Mouse (Mus musculus): ENCODE measurements around the gene Gda.

Gda gene

DNA sequence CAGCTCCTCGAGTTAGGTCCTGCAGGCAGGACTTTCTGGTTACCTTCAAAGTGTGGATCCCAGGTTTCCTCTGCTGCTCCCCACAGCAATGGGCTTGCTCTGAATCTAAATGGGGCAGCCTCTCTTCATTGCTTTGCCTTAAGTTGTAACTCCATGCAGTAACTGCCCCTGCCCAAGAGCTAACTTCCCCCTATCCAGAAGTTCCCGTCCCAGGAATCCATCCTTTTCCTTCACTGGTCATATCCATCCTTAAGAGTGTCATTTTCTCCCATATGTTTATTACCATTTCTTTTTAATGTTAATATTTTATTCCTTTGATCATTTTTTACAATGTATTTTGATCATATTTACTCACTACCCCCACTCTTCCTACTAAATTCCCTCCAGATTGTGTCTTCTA, at the start of gene Gda:
TSS of gene Gda (minus strand) at position 101 of the 400 bp plus-strand sequence.
- no peak for DNase-seq (ENCODE audit: low read depth, low spot score)

- no peak for DNase-seq (ENCODE audit: low read depth, low spot score)
Measured at GRCm38 (mm10) chr19:21520280-21520679, 47.0 kb upstream of the Gda start.

DNA sequence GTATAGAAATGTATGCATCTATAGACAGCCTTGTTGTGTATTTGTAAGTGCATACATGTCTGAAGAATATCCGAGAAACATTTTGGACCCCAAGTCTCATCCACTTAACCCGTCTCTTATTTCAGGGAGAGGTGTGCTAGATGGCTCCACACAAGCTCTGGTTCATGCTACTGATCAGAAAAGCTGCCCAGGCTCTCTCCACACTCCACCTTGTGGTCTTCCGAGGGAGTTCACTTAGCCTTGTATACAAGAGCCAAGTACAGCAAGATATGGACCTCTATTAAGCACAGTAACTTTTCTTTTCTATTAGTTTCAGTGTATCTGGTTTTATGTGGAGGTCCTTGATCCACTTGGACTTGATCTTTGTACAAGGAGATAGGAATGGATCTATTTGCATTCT, 36.9 kb upstream of the Gda start:
- DNase-seq (ENCODE audit: low read depth, low spot score) = peak; percentile 62

DNA sequence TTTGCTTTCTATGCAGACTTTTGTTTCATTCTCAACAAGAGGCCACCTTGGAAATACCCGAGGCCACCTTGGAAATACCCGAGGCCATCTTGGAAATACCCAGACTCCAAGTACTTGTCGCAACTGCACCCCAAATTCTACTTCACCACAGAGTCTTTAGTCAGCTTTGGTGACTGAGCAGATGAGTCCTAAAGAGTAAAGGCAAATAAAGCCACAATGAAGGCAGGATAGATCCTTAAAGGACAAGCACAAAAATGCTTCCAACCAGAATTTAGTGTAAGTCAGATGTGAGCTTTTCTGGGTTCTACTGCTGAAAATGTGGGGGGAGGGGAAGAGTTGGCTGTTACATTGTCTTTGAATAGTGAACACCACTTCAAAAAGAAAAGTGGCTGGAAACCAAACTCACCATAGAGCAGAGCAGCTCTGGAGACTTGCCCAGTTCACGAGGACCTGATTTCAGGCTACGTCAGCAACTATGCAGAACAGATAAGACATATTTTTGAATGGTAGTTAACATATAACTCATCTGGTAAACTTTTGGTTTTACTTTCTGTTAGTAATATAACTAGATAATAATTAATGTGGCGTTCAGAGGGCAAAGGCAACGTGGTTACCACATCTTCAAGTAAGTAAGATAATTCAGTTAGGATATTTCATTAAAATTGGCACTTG, 34.5 kb upstream of the Gda start:
- no peak for DNase-seq (ENCODE audit: low read depth, low spot score)

DNA sequence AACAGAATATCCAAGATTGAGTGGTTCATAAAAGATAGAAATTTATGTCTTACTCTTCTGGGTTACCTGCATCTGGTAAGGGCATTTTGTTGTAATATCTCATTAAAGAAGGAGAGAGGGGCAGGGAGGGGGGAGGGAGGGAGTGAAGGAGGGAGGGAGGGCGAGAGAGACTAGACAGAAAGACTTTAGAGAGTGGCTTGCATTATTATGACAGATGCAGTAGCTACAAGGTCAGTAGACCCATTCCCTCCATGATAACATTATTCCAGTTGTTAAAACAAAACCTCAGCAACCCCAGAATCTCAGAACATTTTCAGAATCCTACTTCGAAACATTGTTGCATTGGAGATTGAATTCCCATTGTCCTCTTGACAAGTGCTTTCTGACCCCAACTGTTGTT, 33.9 kb upstream of the Gda start:
- DNase-seq (ENCODE audit: low read depth, low spot score) = no peak

DNA sequence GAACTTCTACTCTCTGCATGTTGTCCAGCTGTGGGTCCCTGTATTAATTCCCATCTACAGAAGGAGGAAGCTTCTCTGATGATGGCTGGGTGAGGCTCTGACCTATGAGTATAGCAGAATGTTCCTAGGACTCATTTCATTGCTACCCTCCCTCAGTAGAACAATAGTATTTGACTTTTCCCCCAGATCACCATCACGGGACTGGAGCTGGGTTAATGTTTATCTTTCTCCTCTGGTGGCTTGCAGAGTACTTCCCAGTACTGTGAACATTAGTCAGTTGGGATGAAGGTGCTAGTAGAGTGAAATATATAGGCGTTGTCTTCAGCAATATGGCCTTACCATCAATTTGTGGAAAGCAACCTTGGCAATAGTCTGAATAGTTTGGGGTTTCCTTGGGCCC, 31.5 kb upstream of the Gda start:
- DNase-seq (ENCODE audit: low read depth, low spot score) = no peak

DNA sequence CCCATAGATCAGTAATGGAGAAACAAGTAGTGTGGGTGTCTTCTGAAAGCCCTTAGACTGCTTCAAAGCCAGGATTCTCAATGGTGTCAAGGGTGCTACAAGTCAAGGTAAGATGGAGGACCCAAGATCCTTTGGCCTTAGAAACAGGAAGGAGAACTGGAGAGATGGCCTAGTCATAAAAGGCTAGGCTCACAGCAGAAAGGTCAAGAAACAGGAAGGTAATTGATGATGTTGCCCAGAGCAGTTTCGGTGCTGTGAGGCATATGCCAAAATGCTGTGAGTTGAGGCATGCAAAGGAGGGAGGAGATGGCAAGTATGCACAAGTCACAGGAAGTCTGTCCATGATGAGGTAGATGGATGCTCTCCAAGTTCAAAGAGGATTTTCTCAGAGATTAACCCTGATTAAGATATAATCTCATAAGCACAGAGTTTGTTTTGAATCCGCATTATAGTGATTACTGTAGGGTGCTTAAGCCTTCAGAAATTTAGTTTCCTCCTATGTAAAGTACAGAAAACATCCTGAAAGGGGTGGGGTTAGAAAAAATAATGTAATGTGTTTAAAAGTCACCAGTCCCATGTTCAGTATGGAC, 26.2 kb upstream of the Gda start:
- no peak for DNase-seq (ENCODE audit: low read depth, low spot score)

- DNase-seq (ENCODE audit: low read depth, low spot score) = no peak
Measured at GRCm38 (mm10) chr19:21495817-21496216, 22.6 kb upstream of the Gda start.

DNA sequence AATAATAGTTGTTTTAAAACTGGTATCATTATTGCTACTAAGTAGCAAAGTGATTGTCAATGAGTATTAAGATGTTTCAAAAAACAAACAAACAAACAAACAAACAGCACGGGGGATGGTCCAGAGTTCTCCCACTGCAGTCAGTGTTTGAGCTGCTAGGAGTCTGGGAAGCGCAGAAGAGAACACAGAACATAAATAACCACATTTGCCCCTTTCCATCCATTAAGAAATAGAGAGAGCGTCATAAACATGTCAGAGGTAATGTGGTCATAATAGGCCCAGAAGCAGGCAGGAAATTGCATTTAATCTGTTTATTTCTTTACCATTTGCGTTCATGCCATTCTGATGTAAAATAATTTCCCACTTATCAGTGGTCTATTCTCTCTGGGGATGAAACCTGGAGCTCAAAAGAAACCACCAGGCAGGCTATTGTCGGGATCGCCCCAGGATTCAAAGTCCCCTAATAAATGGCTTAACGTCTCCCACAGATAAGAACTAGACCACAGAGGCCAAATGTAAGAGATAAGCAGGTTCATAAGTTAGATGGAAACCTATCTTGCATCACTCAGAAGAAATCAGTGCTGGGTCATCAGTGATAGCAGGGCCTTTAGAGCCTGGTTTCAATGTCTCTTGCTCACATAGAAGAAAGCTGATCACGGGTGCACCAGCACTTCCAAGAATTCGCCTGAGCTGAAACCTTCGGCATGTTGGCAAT, 20.7 kb upstream of the Gda start:
- DNase-seq (ENCODE audit: low read depth, low spot score) = no peak

DNA sequence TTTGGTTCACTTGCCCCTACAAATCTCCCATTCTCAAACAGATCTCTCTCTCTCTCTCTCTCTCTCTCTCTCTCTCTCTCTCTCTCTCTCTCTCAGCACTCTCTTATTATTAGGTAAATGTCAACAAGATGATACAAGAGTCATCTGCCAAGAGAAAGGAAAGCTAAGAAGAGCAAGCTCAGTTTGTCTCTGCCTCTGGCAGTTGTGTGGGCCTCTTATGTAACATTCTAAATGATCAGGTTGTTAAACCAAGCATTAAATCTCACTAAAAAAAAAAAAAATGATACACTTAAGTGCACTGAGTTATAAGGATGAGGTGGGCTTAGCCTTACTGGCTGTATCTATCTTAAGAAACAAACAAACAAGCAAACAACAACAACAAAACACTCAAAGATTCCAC, 18.1 kb upstream of the Gda start:
- DNase-seq (ENCODE audit: low read depth, low spot score) = no peak

- DNase-seq (ENCODE audit: low read depth, low spot score) = no peak
Measured at GRCm38 (mm10) chr19:21487124-21487944, 14.1 kb upstream of the Gda start.

DNA sequence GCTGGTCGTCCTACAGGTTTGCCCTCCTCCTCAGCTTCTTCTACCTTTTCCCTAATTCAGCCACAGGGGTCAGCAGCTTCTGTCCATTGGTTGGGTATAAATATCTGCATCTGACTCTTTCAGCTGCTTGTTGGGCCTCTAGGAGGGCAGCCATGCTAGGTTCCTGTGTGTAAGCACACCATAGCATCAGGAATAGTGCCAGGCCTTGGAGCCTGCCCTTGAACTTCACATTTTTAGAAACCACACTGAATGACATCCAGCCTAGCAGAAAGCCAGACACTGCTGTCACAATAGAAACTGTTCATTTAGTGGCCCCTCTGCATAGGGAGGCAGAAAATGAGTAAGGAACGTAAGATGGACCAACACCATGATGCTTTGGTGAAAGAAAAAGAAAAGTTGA, 8.9 kb upstream of the Gda start:
- no peak for DNase-seq (ENCODE audit: low read depth, low spot score)

GRCm38 (mm10) chr19:21481031-21481430, 7.8 kb upstream of the Gda start:
- DNase-seq (ENCODE audit: low read depth, low spot score) = no peak

DNA sequence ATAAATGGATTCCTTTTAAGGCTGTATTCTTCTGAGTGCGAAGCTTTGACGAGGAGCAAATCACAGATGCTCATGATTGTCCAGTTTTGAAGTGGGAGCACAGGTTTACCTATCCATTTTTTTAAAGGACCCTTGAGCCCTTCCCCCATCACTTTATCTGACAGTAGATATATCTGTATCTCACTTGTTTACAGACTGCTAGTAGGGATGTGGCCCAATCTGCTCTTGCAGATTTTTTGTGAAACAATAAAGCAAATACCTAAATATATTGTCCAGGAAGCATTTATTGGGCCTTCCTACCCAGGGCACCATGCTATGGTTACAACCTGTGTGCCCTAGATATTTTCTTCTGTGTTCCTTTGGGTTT, 6.8 kb upstream of the Gda start:
- no peak for DNase-seq (ENCODE audit: low read depth, low spot score)

- DNase-seq (ENCODE audit: low read depth, low spot score) = no peak
Measured at GRCm38 (mm10) chr19:21479183-21480052, 6.2 kb upstream of the Gda start.

DNA sequence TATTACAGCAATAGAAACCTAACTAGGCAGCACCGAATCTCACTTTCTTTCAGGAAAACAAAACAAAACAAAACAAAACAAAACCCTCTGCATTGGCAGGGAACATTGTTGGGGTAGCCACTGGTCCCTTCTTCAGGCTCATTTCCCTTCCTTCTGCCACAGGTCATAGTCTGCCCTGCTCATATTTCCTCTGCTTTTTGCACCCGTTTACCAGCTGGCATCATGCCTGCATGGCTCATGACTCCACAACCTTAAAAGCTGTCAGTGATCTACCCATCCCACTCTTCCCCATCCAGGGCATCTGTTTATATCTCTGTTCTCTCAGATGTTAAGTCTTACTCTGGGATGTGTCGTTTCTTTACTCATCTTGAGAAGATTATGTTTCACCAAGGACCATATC, 5.3 kb upstream of the Gda start:
- DNase-seq (ENCODE audit: low read depth, low spot score) = no peak

GRCm38 (mm10) chr19:21477780-21478179, 4.5 kb upstream of the Gda start:
- DNase-seq (ENCODE audit: low read depth, low spot score) = no peak

DNA sequence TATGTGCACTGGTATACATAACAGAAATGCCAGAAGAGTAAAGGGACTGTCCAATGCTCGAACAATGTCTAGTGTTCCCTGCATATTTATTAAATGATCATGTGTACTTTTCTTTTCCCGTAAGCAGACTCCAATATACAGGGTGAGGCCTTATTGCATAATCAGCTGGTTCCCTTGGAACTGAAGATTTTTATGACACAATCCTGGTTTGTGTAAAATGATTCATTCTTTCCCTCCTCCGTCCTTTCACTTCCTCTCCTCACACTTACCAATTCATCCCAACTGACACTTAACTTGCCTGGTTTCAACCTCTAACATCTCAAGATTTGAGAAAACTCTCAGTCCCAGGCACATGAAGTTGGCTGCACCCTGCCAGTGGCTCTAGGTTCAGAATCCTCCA, 3.5 kb upstream of the Gda start:
- DNase-seq (ENCODE audit: low read depth, low spot score) = no peak

GRCm38 (mm10) chr19:21472121-21472780, 994 bp downstream of the Gda start:
- peak; percentile 44 for DNase-seq (ENCODE audit: low read depth, low spot score)

- DNase-seq (ENCODE audit: low read depth, low spot score) = no peak
Measured at GRCm38 (mm10) chr19:21461221-21461960, 11.9 kb downstream of the Gda start.
